Mouse (Mus musculus) retina, postnatal 7 days (tissue): ENCODE data around the gene Fam227a.

Source experiments
- DNase-seq: peaks from one replicate; pipeline ENCODE4 v3.0.0-alpha.2; 2012; ENCODE audit warnings: low read depth, low spot score

Fam227a gene

DNA sequence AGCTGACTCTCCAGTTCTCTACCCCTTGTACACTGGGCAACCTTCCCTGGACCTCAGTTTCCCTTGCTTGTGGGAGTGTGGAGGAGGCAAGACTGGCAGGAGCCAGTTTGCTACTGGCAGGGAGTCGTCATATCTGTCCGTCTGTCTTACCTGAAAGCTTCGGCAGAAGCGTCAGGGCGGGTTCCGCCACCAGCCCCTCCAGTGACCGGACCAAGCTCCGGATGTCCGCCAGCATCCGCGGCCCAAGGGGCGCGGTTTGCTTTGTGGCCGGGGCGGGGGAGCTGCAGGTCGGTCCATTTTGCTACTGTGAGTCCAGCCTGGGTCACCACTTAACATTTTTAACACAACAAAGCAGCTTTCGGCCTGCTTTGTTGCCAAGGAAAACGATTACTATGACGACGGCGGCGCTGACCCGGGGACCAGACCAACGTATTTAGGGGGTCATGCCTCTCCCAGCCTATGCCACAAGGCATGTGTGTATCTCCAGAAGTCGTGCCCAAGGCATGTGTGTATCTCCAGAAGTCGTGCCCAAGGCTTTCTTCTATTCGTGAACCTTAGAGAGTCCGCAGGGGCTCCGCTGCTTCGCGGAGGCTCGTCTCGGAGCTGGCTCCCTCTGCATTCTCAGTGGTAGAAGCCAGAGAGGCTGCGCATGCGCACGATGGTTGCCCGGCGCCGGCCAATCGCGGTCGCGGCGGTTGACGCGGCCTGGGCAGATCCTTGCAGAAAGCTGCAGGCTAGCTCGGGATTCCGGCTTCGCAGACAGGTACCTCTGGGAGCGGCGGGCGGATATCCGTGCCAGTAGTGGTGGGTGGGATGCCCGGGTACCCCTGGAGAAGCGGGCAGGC, at the start of gene Fam227a, which contains the start of gene Cby1:
Gene Fam227a, minus strand, starts transcription at position 426 of the 845 bp plus-strand sequence.
Gene Cby1, plus strand, starts transcription at position 669 of the 845 bp plus-strand sequence.
- DNase-seq, result peak; percentile 92

DNA sequence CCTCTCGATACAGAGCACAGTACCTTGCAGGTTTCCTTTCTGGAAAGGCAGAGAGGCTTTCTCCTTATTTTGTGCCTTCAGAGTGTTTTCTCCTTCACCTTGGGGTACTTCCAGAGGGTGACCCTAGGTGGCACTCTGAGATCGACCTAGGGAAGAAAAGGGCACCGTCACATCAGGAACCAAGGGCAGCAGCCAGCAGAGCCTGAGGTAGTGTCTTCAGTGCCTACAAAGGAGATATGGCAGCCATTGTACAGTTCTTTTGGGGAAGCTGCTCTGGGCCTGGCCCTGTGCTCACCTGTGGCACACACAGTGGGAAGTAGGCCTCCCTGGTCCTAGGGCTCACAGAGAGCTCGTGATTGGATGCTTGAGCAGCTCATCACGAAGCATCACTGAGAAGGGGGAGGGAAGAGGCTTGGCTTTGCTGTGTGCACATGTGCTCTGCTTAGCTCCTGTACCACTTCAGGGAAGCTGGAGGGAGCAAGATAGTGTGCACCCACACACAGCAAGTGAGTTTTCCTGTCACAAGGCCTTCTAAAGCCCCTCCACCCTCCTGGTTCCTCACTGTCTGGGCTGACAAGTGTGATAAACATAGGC, 49.6 kb upstream of the Fam227a start:
- no peak for DNase-seq

DNA sequence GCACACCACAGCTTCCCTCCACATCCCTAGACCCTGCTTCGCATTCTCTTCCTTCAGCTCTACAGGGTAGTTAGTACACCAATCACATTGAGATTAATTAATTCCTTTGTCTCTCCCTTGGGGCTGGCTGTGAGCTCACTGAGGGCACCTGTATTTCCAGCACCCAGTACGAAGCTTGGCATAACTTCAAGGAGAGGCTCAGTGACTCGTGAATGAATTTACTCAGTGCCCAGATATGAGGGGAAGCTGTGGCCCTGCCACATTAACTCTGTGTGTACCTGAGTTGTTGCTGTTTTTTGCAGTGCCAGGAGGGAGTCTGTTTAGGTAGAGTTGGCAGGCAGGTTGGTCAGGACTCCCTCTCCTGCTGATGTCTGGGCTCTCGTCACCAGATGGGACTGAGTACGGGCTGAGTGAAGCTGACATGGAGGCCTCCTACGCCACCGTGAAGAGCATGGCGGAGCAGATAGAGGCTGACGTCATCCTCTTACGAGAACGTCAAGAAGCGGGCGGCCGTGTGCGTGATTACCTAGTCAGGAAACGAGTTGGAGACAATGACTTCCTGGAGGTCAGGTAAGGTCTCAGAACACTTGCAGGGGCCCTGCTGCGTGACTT, 48.0 kb upstream of the Fam227a start:
- DNase-seq, result no peak

DNA sequence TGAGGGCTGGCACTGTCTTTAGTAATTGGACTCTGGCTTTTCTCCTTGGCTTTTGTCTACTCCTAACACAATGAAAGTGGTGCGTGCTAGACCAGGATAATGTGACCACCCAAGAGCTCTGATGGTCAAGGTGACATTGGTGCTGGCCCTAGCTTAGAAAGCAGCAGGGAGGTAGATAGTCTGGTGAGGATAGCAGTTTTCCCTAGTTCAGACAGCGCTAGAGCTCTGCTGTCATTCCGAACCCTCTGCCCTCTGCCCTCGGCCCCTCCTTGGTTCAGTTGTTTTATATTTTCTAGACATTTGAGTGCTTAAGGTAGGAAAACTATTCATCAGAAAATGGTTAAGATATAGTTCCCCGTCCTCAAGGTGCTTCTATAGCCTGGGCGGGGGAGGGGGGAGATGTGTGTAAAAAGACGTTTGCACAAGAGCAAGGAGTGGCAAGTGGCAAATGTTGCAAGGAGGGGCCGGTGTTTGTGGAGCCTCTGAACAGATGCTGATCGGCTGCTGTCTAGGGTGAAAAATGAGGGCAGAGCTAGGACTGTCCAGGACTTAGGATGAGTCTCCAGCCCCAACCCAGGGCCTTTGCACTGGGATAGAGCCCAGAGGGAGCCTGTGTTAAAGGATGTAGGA, 38.9 kb upstream of the Fam227a start:
- DNase-seq, result no peak

DNA sequence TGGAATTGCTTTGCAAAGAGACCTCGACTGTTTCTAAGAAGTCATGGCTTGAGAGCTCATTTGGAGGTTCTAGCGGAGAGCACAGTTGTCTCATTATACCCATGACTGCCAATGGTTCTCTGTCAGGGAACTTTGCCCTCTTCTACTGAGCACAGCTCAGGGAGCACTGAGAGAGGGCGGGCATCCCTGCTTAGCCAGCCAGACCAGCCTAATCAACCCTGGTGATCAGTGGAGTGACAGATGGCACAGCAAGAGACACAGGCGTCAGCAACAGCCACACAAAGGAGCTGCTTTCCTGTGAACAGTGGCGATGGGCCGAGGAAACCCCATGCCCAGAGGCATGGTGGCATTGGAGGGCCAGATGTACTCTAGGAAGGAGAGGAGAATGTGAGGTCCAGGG, 38.3 kb upstream of the Fam227a start:
- no peak for DNase-seq

DNA sequence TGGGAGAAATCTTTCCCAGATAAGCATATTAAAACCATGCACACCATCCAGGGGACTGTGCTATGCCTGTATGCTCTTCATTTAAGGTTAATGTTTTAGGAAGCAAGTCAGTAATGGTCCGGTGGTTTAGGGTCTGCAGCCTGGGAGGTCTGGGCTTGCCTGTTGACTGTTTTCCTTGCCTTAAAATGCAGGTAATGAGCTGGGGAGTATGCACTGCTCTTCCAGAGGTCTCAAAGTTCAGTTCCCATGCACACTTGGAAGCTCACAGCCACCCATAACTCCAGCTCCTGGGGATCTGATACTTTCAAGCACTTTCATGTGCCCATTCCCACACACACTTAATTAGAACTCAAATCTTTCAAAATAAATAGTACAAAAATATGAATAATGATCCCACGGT, 37.8 kb upstream of the Fam227a start:
- DNase-seq, result no peak

DNA sequence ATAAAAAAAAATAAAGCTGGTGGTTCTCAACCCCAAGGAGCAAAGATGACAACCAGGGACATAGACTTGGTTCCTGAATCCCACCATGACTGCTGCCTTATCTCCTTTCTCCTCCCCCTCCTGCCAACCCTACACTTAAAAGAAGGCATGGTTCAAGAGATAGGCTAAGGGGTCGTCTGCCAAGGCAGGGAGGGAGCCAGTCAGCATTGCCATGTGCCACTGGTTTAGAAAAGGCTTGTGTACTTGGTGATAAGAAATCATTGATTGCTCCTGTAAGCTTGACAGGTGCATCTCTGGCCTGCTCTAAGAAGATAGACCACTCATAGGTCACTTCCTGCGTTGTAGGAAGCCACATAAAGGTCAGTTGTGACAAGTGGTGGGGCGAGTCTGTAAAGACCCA, 36.8 kb upstream of the Fam227a start:
- DNase-seq, result no peak

DNA sequence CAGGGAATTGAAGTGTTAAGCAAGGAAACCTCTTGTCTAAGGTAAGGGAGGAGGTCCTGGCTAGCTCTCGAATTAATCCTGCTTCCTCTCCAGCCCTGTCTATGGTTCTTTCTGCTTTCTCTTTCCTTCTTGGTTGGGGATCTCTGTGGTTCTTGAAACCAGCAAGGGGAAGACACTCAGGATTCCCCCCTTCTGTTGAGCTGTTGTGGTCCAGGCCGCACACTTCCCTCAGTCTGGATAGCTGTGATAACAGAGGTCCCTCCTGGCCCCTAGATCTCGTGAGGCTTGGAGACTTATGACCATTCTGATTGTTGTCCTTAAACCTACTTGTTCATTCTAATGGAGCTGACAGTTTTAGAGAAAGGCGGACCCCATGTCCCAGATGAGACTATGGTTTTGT, 35.8 kb upstream of the Fam227a start:
- DNase-seq, result no peak

DNA sequence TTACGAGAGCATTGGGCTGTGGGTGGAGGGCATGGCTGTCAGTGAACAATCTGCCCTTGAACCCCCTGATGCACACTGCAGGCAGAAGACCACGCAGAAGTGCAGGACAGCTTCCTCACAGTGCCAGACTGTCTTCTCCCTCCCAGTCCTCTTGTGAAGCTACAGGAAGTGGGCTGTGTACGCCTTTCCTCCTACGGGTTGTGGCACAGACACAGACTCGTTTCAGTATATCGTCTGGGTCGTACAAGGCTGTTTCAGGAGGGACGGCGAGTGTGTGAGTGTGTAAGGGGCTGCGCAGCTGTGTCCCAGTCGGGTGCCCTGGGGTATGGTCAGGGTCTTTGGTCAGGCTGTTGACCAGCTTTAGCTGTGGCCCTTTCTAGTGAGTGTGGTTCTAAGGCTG, 35.0 kb upstream of the Fam227a start:
- DNase-seq, result no peak

DNA sequence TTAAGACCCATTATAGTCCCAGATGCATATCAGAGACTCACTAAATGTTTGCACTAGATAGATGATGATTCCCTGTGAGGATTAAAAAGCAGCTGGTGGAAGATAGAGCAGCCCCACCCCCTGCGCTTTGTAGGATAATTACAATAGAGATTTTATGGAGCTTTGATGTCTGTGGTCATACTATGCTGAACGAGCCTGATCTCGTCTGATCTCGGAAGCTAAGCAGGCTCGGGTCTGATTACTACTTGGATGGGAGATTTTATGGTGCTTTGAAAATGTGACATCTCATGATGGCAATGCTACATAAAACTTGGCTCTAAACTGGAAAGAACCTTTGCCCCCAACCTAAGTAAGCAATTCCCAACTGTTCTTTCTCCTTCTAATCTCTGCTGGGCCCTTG, 33.6 kb upstream of the Fam227a start:
- DNase-seq, result no peak

DNA sequence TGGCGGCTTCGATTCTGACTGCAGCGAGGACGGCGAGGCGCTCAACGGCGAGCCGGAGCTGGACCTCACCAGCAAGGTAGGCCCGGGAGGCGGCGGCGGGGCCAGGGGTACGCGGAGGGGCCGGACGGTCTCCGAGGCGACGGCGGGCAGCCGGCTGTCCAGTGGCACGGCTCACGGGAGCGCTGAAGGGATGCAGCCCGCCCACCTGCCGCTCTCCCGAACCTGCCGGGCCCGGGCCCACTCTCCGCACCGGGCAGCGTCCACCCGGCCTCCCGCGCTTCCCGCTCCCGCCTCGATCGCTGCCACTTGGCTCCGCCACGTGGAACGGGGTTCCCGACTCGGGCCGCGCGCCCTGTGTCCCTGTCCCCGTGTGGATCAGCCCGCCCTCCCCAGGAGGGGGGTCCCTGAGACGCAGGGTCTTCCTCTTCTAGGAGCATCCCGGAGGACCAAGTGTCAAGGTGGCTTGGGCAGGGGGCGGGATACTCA, 32.3 kb upstream of the Fam227a start:
- no peak for DNase-seq

DNA sequence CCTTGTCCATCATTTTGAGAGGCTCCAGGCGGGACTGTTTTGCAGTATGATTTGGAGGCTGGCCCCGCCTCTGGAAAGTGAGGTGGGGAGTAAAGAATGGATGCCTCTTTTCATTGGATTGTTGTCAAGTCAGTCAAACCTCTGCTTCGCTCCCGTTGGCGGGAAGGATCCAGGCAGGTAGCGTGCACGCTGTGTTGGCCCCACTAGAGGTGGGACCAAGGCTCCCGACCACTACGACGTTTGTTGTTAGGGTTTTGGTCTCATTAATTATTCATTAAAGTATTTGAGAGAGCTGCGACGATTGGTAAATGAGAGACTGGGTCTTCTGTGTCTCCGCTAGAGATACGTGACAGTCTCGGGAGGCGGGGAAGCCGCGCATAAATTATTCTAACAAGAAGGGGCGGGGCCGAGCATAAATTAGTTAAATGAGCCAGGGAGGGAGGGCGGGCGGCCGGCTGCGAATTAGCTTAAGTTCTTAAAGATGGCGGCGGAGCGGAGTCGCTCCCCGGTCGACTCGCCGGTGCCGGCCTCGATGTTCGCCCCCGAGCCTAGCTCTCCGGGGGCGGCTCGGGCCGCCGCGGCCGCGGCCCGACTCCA, 31.8 kb upstream of the Fam227a start, which contains the start of gene Gtpbp1:
Gene Gtpbp1, plus strand, starts transcription at position 420 of the 597 bp plus-strand sequence.
- peak; percentile 99 for DNase-seq

DNA sequence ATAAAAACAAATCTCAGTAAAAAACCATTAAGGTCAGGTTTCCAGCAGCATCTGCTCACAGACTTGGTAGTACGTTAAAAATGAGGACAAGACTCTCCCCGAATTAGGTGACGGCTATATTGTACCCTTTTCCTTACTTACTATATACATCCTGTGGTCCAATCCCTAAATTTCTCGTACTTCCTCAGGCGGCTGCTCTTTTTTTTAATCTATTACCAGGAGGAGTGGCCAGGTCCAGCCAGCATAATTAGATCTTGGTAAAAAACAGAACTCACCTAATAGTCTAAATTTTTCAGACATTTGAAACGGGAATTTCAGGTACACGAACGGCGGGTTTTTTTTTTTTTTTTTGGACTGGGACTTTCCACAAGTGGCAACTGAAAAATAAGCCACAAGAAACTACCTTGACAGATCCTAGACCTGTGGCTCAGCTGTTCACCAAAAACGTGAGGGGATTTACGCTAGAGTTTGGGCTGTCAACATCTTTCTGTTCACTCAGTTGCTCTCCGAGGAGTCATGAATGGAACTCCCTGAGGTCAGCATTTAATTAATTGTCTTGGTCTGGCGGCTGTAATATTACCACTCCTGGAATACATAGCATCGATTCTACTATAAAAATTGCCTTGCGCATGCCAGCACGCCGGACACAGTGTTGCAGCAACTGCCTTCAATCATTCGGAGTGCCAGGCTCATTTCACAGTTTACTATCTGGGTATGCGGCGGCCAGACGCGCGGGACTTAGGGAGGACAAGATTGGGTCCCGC, 31.1 kb upstream of the Fam227a start:
- no peak for DNase-seq

DNA sequence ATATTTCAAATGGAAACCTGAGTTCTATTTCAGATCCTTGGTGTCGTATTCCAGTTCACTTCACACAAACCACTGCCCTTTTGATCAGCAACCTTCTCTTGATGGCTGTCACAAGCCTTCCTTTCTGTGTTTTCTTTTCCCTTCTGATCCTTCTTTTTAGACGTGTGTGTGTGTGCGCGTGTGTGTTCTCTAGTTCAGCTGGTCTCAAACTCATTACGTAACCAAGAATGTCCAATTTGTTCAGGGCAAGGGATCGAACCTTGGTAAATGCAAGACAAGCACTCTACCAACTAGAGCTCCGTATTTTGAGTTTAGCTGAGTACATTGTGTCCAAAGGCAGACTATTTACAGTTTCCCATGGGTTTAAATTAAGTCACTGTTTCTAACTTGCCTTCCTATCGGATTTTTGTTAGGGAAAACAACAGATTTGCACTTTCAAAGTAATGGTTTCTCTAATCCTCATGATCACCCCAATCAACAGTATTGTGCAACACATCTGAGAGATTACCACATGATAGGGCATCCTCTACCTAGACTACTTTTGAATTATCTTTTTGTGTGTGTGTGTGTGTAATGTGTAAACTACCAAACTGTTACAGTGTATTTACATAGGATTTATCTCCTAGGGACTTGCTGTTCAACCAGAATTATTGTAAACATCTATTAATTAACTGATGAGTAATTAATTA, 29.7 kb upstream of the Fam227a start:
- DNase-seq, result no peak

DNA sequence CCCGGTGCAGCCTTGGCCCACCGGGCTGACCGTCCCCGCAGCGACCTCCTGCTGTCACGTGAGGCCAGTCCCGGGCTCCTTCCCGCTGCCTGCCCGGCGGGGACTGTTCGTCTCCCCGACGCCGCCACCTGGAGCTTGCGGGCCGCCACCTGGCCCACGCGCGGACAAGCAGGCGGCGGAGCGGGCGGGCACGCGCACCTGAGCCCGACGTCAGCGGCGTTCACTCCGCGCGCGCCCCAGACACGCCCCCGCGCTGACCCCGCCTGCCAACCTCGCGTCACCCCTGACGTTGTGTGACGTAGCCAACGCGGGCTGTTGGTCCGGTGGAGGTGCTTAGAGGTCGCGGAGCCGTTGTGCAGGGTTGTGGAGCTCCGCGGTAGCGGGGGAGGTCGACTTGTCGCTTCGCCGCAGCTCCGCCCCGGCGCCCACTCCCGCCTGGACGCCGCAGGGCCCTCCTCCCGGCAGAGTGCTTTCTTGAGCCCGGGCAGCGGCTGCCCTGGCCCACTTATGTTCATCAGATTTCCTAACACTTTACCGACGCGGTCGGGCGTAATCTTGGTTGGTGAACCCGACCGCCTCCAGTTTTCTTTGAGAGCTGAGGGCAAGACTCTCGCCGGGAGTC, 29.0 kb upstream of the Fam227a start, which contains the start of gene Josd1:
Gene Josd1, minus strand, starts transcription at position 274 of the 622 bp plus-strand sequence.
- peak; percentile 94 for DNase-seq

DNA sequence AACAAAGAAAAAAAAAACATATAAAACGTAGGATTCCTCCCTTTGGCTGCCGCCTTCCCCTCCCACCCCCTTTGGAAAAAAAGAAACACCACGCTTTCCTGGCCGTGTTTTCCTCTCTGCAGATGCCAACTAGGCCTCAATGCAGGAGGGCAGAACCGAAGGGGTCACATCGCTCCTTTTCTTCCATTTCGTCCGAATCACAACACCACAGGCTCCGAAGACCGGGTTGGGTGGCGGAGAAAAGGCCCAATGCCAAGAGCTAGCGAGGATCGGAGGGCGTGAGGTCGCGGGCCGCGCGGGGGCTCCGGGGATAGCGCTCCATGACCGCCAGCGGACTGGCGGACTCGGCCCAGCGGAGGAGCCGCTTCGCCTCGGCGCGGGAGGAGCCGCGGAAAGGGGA, 28.4 kb upstream of the Fam227a start:
- peak; percentile 21 for DNase-seq

DNA sequence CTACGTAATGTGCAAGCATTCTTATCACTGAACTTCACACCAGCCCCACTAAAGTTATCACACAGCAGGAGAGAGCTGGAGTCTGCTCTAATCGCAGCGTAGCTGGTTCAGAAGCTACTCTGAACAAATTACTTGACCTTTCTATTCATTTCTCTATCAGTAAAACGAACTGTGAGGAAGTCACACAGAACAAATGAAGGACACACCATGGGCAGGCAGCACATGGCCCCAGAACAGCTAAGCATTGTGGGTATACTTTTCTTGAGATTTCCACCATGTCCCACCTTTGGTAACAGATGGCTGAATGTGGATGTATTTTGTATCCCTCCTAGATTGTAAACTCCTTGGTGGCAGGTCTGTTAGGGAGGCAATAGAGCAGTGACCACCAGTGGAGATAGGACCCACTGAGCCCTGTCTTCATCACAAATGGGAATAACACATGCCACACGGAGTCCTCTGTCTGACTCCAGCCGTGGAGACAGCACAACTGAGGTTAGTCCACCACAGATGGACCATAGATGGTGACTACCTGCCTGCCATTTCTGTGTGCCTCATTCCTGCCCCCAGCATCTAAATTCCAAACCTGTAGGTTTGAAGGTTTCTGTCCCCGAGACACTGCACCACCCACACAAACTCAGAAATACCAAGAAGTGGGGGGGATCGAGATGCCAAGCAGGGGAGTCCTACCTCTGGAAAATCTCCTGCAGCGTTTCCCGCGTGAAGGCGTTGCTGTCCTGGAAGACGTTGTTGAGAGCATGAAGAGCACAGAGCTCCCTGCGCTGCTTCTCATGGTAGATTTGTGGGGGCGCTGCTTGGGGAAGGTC, 27.5 kb upstream of the Fam227a start:
- no peak for DNase-seq

DNA sequence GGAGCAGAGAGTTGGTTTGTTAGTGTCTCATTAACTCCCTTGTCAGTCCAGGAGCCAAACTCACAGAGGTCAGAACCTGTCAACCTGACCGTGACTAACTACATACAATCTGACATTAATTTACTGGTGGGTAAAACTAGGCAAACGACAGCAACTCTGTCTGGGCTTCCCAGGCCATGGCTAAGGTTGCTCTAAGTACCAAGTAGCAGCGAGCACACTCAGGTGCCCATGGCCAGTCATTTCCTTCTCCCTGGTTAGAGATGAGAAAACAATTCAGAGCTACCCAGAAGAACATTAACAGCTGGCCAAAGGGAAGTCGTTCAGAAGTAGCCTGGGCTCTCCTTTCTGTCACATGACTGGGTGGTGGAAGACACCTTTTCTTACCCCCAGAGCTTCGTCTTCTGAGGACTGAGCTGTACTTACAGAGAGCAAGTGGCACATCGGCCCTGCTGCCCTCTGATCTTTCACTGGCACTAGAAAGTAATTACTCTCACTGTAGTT, 26.4 kb upstream of the Fam227a start:
- DNase-seq, result no peak

DNA sequence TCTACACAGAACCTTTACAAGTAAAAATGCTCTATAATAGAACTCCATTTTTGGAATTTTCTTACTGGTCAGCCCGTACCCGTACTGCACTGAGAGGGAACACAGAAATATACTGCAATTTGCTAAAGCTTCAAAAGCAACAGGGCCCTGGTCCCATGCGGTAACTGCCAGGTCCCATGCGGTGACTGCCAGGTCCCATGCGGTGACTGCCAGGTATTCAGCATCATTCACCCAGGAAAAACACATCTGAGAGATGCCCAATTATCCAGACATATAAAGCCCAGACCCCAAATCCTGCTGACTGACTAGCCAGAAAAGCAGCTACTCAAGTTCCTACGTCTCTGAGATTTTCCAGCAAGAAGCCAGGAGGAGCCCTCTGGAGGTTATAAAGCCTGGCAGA, 25.9 kb upstream of the Fam227a start:
- DNase-seq, result no peak
